In the genomic region with DNA sequence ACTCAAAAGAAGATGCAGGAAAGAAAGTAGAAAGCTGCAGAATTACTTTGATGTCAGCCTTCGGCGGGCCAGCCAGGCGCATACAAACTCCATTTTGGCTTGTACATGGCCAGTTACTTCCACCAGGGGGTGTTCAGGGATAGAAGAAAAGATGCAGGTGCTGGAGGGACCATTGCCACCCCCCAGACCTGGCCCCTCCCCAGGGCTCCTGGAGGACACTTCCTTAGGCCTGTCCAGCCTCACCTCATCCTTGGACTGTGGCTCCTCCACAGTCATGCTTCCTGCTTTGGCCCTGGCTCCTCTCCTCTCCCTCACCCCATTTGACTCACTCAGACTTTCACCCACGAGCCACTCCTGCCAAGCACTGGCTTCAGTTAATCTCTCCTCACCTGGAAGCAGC, we compare ENCODE assay signal across 10 mouse cellular contexts. TPM values are rescaled to one million over a fixed set of nuclear protein-coding genes. Genes with fewer than 3 reads are reported as not detected.
A peak's percentile ranks its signal among the peaks of the same experiment; 100 is the strongest.
DNase-seq lines count a peak whose midpoint lies in the region; ATAC-seq and TF ChIP-seq lines count a peak whose summit lies in the region.
"Had no signal": no experiment of that assay in that cellular context is flagged by ENCODE, and none has a peak within 500 bp of the region (broad histone marks: within the 10 kb centered on the region; RNA-seq: fewer than 3 reads in every experiment).

No protein-coding gene starts in this region.

- intact Hi-C loops in heart, postnatal 14 days (cut with DNase I): no loop called here

- peaks cover 14% of the 10 kb centered on the region for H3K4me1 ChIP-seq in limb, embryonic 13.5 days
- H3K4me1 ChIP-seq in limb, embryonic 10.5 days: peaks cover 24% of the 10 kb centered on the region
- H3K4me1 ChIP-seq in stomach, postnatal 0 days (replicated peaks; ENCODE audit: control insufficient read depth, insufficient read depth): peaks cover 2% of the 10 kb centered on the region; the same call in 1 of the 2 replicates
- peaks cover 29% of the 10 kb centered on the region for H3K4me1 ChIP-seq in embryonic facial prominence, embryonic 10.5 days

- in situ Hi-C loops in Patski (cut with MboI; ENCODE audit: low pct_unique_long_range_greater_than_20kb): loop anchor here (25.0 kb wide), 1 partner anchor 1472 kb away; no protein-coding TSS in a partner anchor

- WGBS in limb, embryonic 13.5 days: 67% methylated on average over 4 of the region's 4 CpGs
- 69% methylated on average over 4 of the region's 4 CpGs for WGBS in limb, embryonic 10.5 days
- WGBS in stomach, postnatal 0 days: 74% methylated on average over 4 of the region's 4 CpGs
- 62% methylated on average over 4 of the region's 4 CpGs for WGBS in embryonic facial prominence, embryonic 10.5 days

- no peak overlapping the region for H3K9ac ChIP-seq in limb, embryonic 13.5 days
- H3K9ac ChIP-seq in stomach, postnatal 0 days (ENCODE audit: low read length): no peak overlapping the region

- H3K27me3 ChIP-seq in limb, embryonic 13.5 days: peaks cover 14% of the 10 kb centered on the region; the same call in 1 of the 2 replicates
- H3K27me3 ChIP-seq in limb, embryonic 10.5 days (ENCODE audit: low read depth, poor library complexity, severe bottlenecking): peaks cover 13% of the 10 kb centered on the region
- no peaks in the 10 kb centered on the region for H3K27me3 ChIP-seq in Patski
- no peaks in the 10 kb centered on the region for H3K27me3 ChIP-seq in stomach, postnatal 0 days (ENCODE audit: control insufficient read depth, insufficient read depth, low read length)
- H3K27me3 ChIP-seq in embryonic facial prominence, embryonic 10.5 days (replicated peaks; ENCODE audit: low read depth, poor library complexity, severe bottlenecking): peaks cover 17% of the 10 kb centered on the region

- ATAC-seq in limb, embryonic 13.5 days (ENCODE audit: low FRiP score, low read depth): peak; percentile 19; the same call in 1 of the 2 replicates
- no peak for ATAC-seq in Patski
- ATAC-seq in stomach, postnatal 0 days (ENCODE audit: low FRiP score, low TSS enrichment): peak; percentile 53; the same call in 1 of the 2 replicates
- ATAC-seq: forebrain, embryonic 16.5 days; midbrain, embryonic 16.5 days had no signal

- CTCF ChIA-PET in Patski (lab: Charles Lee): interaction anchor here (0.8 to 1.7 kb wide), 3 partner anchors 9 to 17 kb away, joined by 3 to 6 read pairs (median 3); no protein-coding TSS in a partner anchor

- no peak overlapping the region for H3K4me3 ChIP-seq in limb, embryonic 13.5 days
- no peak overlapping the region for H3K4me3 ChIP-seq in limb, embryonic 10.5 days
- H3K4me3 ChIP-seq in stomach, postnatal 0 days (ENCODE audit: low read depth, low read length): no peak overlapping the region
- H3K4me3 ChIP-seq in embryonic facial prominence, embryonic 10.5 days: no peak overlapping the region

- H3K36me3 ChIP-seq in limb, embryonic 13.5 days: no peaks in the 10 kb centered on the region
- H3K36me3 ChIP-seq in limb, embryonic 10.5 days: no peaks in the 10 kb centered on the region
- H3K36me3 ChIP-seq in stomach, postnatal 0 days (ENCODE audit: control insufficient read depth, insufficient read depth, low read length): no peaks in the 10 kb centered on the region
- H3K36me3 ChIP-seq in embryonic facial prominence, embryonic 10.5 days (replicated peaks): no peaks in the 10 kb centered on the region

- no peak overlapping the region for H3K27ac ChIP-seq in limb, embryonic 13.5 days
- H3K27ac ChIP-seq in limb, embryonic 10.5 days: no peak overlapping the region
- no peak overlapping the region for H3K27ac ChIP-seq in stomach, postnatal 0 days (replicated peaks)
- H3K27ac ChIP-seq in embryonic facial prominence, embryonic 10.5 days (replicated peaks): no peak overlapping the region

- peak; percentile 49 for TF ChIP-seq CTCF in Patski (IDR thresholded peaks at IDR 0.05)
- peak; percentile 38 for TF ChIP-seq CTCF in stomach, postnatal 0 days (IDR thresholded peaks at IDR 0.05; ENCODE audit: low read depth)

- no peak for TF ChIP-seq EP300 in stomach, postnatal 0 days (optimal IDR thresholded peaks at IDR 0.05)

- POLR2A ChIA-PET in Patski (lab: Charles Lee): no interaction called here

- H3K9me3 ChIP-seq in limb, embryonic 13.5 days: no peaks in the 10 kb centered on the region
- no peaks in the 10 kb centered on the region for H3K9me3 ChIP-seq in limb, embryonic 10.5 days (replicated peaks)
- H3K9me3 ChIP-seq in stomach, postnatal 0 days (ENCODE audit: control insufficient read depth, low read length): no peaks in the 10 kb centered on the region
- no peaks in the 10 kb centered on the region for H3K9me3 ChIP-seq in embryonic facial prominence, embryonic 10.5 days

- DNase-seq in limb, embryonic 10.5 days (ENCODE audit: low spot score): no peak
- DNase-seq in CD8-positive naive resting alpha-beta T cell, adult 2 months (ENCODE audit: low read depth in 2 of 2, low spot score in 2 of 2): peak; percentile 8 to 27
- no peak for DNase-seq in Patski (ENCODE audit: low read depth, low spot score)
- DNase-seq in stomach, postnatal 0 days (ENCODE audit: low spot score): peak; percentile 22
- no peak for DNase-seq in embryonic facial prominence, embryonic 10.5 days (ENCODE audit: low spot score)
- DNase-seq in cerebellum, postnatal 14 days: no peak
- no peak for DNase-seq in heart, postnatal 14 days

- no peak overlapping the region for H3K4me2 ChIP-seq in limb, embryonic 13.5 days (replicated peaks)
- H3K4me2 ChIP-seq in stomach, postnatal 0 days (replicated peaks; ENCODE audit: low read depth): no peak overlapping the region

RNA-seq across cellular contexts. Expression of a gene that starts 59.7 kb away (rescaled TPM):
- polyA plus RNA-seq in limb, embryonic 13.5 days (2015; fragmentation: Nextera tagmentation; extraction: Ambion mirVana): 26.2 and 27.3 TPM in 2 replicates
- 31.2 and 32.4 TPM in 2 replicates for polyA plus RNA-seq in limb, embryonic 10.5 days (2016; fragmentation: Nextera tagmentation; extraction: Ambion mirVana)
- polyA plus RNA-seq in Patski (2021): 32.1 TPM
- 7.4 and 7.5 TPM in 2 replicates for polyA plus RNA-seq in stomach, postnatal 0 days (2015; fragmentation: Nextera tagmentation; extraction: Ambion mirVana)
- 32.8 and 33.0 TPM in 2 replicates for polyA plus RNA-seq in embryonic facial prominence, embryonic 10.5 days (2016; fragmentation: Nextera tagmentation; extraction: Ambion mirVana)
- total RNA-seq in heart, postnatal 14 days (2021): 10 to 100 TPM; 11.3 to 11.5 TPM

Comparison
In these comparisons a context has a peak if more than half of its experiments do, and no peak if none do; other contexts are left out.
1. DNase-seq: peak in CD8-positive naive resting alpha-beta T cell, adult 2 months (2 of 2) and stomach, postnatal 0 days (single experiment); none in limb, embryonic 10.5 days (single experiment), Patski (single experiment), embryonic facial prominence, embryonic 10.5 days (single experiment), cerebellum, postnatal 14 days (0 of 2) and heart, postnatal 14 days (0 of 2).